Mouse (Mus musculus): ENCODE data around the gene Tnfaip6.

GRCm38 (mm10) chr2:52042714-52043113, 4.9 kb downstream of the Tnfaip6 start:
- TF ChIP-seq CTCF (IDR thresholded peaks at IDR 0.05; ENCODE audit: borderline replicate concordance, control insufficient read depth, extremely low read depth, insufficient read depth, low read length, poor library complexity) (no peak), POLR2A (IDR thresholded peaks at IDR 0.05; ENCODE audit: control insufficient read depth, extremely low read depth, insufficient read depth, low read length, poor library complexity) (no peak)
